Mouse (Mus musculus) ES-Bruce4 (cell line): ENCODE measurements around the gene Astl.

Experiments used
- EP300 ChIP-seq: IDR thresholded peaks from 2 replicates; pipeline ENCODE4 v1.6.1; 2011; ENCODE audit warnings: low read depth, low read length; ENCODE audit not compliant: insufficient read depth
- POLR2A ChIP-seq: IDR thresholded peaks from one replicate; pipeline ENCODE4 v1.8.1; 2011; ENCODE audit warnings: low read length; ENCODE audit not compliant: insufficient read depth

- TF ChIP-seq POLR2A = no peak
- TF ChIP-seq EP300 = no peak
Measured at GRCm38 (mm10) chr2:127306123-127306522, 32.3 kb upstream of the Astl start.
